Mouse (Mus musculus): ENCODE measurements around the gene Klf6. TPM values are rescaled to one million over a fixed set of nuclear protein-coding genes. Genes with fewer than 3 reads are reported as not detected.

Klf6 gene
- polyA plus RNA-seq, 1 experiment from 2014 or later = 83.5 TPM

- WGBS = 84% methylated on average over 5 of the region's 5 CpGs
- H3K9me3 ChIP-seq (ENCODE audit: control insufficient read depth, low read length) = no peaks in the 10 kb centered on the region
- H3K9ac ChIP-seq (replicated peaks; ENCODE audit: low read depth, low read length) = no peak overlapping the region
- no peak overlapping the region for H3K27ac ChIP-seq (ENCODE audit: low read depth, low read length)
- H3K27me3 ChIP-seq (ENCODE audit: control insufficient read depth, insufficient read depth, low read length) = no peaks in the 10 kb centered on the region
- no peak overlapping the region for H3K4me3 ChIP-seq (ENCODE audit: low read depth, low read length)
- H3K4me2 ChIP-seq (ENCODE audit: low read depth, low read length) = no peak overlapping the region
- no peak for ATAC-seq (ENCODE audit: low read depth)
- H3K36me3 ChIP-seq (ENCODE audit: control insufficient read depth, insufficient read depth, low read length) = no peaks in the 10 kb centered on the region
- H3K4me1 ChIP-seq (ENCODE audit: control insufficient read depth, insufficient read depth, low read length) = no peaks in the 10 kb centered on the region
These were observed 26.9 kb downstream of the Klf6 start for GRCm38 (mm10) chr13:5888164-5888563.

- no peaks in the 10 kb centered on the region for H3K4me1 ChIP-seq (ENCODE audit: control insufficient read depth, insufficient read depth, low read length)
- no peaks in the 10 kb centered on the region for H3K36me3 ChIP-seq (ENCODE audit: control insufficient read depth, insufficient read depth, low read length)
- no peak for ATAC-seq (ENCODE audit: low read depth)
- no peaks in the 10 kb centered on the region for H3K27me3 ChIP-seq (ENCODE audit: control insufficient read depth, insufficient read depth, low read length)
- H3K9ac ChIP-seq (replicated peaks; ENCODE audit: low read depth, low read length) = no peak overlapping the region
- H3K9me3 ChIP-seq (ENCODE audit: control insufficient read depth, low read length) = no peaks in the 10 kb centered on the region
- H3K4me3 ChIP-seq (ENCODE audit: low read depth, low read length) = no peak overlapping the region
- no peak overlapping the region for H3K4me2 ChIP-seq (ENCODE audit: low read depth, low read length)
- no peak overlapping the region for H3K27ac ChIP-seq (ENCODE audit: low read depth, low read length)
- WGBS = 92% methylated on average over 1 of the region's 1 CpGs
These were observed 27.4 kb downstream of the Klf6 start for GRCm38 (mm10) chr13:5888731-5889130.

- Histone ChIP-seq H3K9ac (replicated peaks; ENCODE audit: low read depth, low read length) (no peak overlapping the region), H3K27ac (ENCODE audit: low read depth, low read length) (no peak overlapping the region), H3K4me2 (ENCODE audit: low read depth, low read length) (no peak overlapping the region), H3K9me3 (ENCODE audit: control insufficient read depth, low read length) (no peaks in the 10 kb centered on the region), H3K36me3 (ENCODE audit: control insufficient read depth, insufficient read depth, low read length) (no peaks in the 10 kb centered on the region), H3K4me3 (ENCODE audit: low read depth, low read length) (no peak overlapping the region), H3K27me3 (ENCODE audit: control insufficient read depth, insufficient read depth, low read length) (no peaks in the 10 kb centered on the region), H3K4me1 (ENCODE audit: control insufficient read depth, insufficient read depth, low read length) (no peaks in the 10 kb centered on the region)
- ATAC-seq (ENCODE audit: low read depth) = no peak
- 72% methylated on average over 3 of the region's 3 CpGs for WGBS
These were observed 28.8 kb downstream of the Klf6 start for GRCm38 (mm10) chr13:5890035-5890434.

- WGBS = 86% methylated on average over 9 of the region's 9 CpGs
- Histone ChIP-seq H3K9ac (replicated peaks; ENCODE audit: low read depth, low read length) (no peak overlapping the region), H3K4me1 (ENCODE audit: control insufficient read depth, insufficient read depth, low read length) (no peaks in the 10 kb centered on the region), H3K36me3 (ENCODE audit: control insufficient read depth, insufficient read depth, low read length) (no peaks in the 10 kb centered on the region), H3K27ac (ENCODE audit: low read depth, low read length) (no peak overlapping the region), H3K4me3 (ENCODE audit: low read depth, low read length) (no peak overlapping the region), H3K9me3 (ENCODE audit: control insufficient read depth, low read length) (no peaks in the 10 kb centered on the region), H3K27me3 (ENCODE audit: control insufficient read depth, insufficient read depth, low read length) (no peaks in the 10 kb centered on the region), H3K4me2 (ENCODE audit: low read depth, low read length) (no peak overlapping the region)
- ATAC-seq (ENCODE audit: low read depth) = no peak
These were observed 31.6 kb downstream of the Klf6 start for GRCm38 (mm10) chr13:5892684-5893447.

GRCm38 (mm10) chr13:5894910-5895309, 33.6 kb downstream of the Klf6 start:
- Histone ChIP-seq H3K9ac (replicated peaks; ENCODE audit: low read depth, low read length) (no peak overlapping the region), H3K4me2 (ENCODE audit: low read depth, low read length) (no peak overlapping the region), H3K9me3 (ENCODE audit: control insufficient read depth, low read length) (no peaks in the 10 kb centered on the region), H3K27me3 (ENCODE audit: control insufficient read depth, insufficient read depth, low read length) (no peaks in the 10 kb centered on the region), H3K4me3 (ENCODE audit: low read depth, low read length) (no peak overlapping the region), H3K27ac (ENCODE audit: low read depth, low read length) (no peak overlapping the region), H3K4me1 (ENCODE audit: control insufficient read depth, insufficient read depth, low read length) (no peaks in the 10 kb centered on the region), H3K36me3 (ENCODE audit: control insufficient read depth, insufficient read depth, low read length) (no peaks in the 10 kb centered on the region)
- no peak for ATAC-seq (ENCODE audit: low read depth)
- 80% methylated on average over 3 of the region's 3 CpGs for WGBS

- Histone ChIP-seq H3K36me3 (ENCODE audit: control insufficient read depth, insufficient read depth, low read length) (no peaks in the 10 kb centered on the region), H3K4me2 (ENCODE audit: low read depth, low read length) (no peak overlapping the region), H3K4me1 (ENCODE audit: control insufficient read depth, insufficient read depth, low read length) (no peaks in the 10 kb centered on the region), H3K4me3 (ENCODE audit: low read depth, low read length) (no peak overlapping the region), H3K9me3 (ENCODE audit: control insufficient read depth, low read length) (no peaks in the 10 kb centered on the region), H3K9ac (replicated peaks; ENCODE audit: low read depth, low read length) (no peak overlapping the region), H3K27ac (ENCODE audit: low read depth, low read length) (no peak overlapping the region), H3K27me3 (ENCODE audit: control insufficient read depth, insufficient read depth, low read length) (no peaks in the 10 kb centered on the region)
- 46% methylated on average over 3 of the region's 3 CpGs for WGBS
- ATAC-seq (ENCODE audit: low read depth) = no peak
These were observed 34.6 kb downstream of the Klf6 start for GRCm38 (mm10) chr13:5895851-5896250.

GRCm38 (mm10) chr13:5897176-5897959, 36.1 kb downstream of the Klf6 start:
- H3K4me2 ChIP-seq (ENCODE audit: low read depth, low read length) = no peak overlapping the region
- H3K9me3 ChIP-seq (ENCODE audit: control insufficient read depth, low read length) = no peaks in the 10 kb centered on the region
- no peaks in the 10 kb centered on the region for H3K36me3 ChIP-seq (ENCODE audit: control insufficient read depth, insufficient read depth, low read length)
- H3K4me1 ChIP-seq (ENCODE audit: control insufficient read depth, insufficient read depth, low read length) = no peaks in the 10 kb centered on the region
- no peaks in the 10 kb centered on the region for H3K27me3 ChIP-seq (ENCODE audit: control insufficient read depth, insufficient read depth, low read length)
- ATAC-seq (ENCODE audit: low read depth) = no peak
- H3K4me3 ChIP-seq (ENCODE audit: low read depth, low read length) = no peak overlapping the region
- WGBS = 65% methylated on average over 14 of the region's 14 CpGs
- no peak overlapping the region for H3K27ac ChIP-seq (ENCODE audit: low read depth, low read length)
- H3K9ac ChIP-seq (replicated peaks; ENCODE audit: low read depth, low read length) = no peak overlapping the region

GRCm38 (mm10) chr13:5899021-5899420, 37.7 kb downstream of the Klf6 start:
- ATAC-seq (ENCODE audit: low read depth) = no peak
- WGBS = 72% methylated on average over 1 of the region's 1 CpGs
- Histone ChIP-seq H3K27me3 (ENCODE audit: control insufficient read depth, insufficient read depth, low read length) (no peaks in the 10 kb centered on the region), H3K4me1 (ENCODE audit: control insufficient read depth, insufficient read depth, low read length) (no peaks in the 10 kb centered on the region), H3K9me3 (ENCODE audit: control insufficient read depth, low read length) (no peaks in the 10 kb centered on the region), H3K36me3 (ENCODE audit: control insufficient read depth, insufficient read depth, low read length) (no peaks in the 10 kb centered on the region), H3K9ac (replicated peaks; ENCODE audit: low read depth, low read length) (no peak overlapping the region), H3K27ac (ENCODE audit: low read depth, low read length) (no peak overlapping the region), H3K4me2 (ENCODE audit: low read depth, low read length) (no peak overlapping the region), H3K4me3 (ENCODE audit: low read depth, low read length) (no peak overlapping the region)

- Histone ChIP-seq H3K9me3 (ENCODE audit: control insufficient read depth, low read length) (no peaks in the 10 kb centered on the region), H3K36me3 (ENCODE audit: control insufficient read depth, insufficient read depth, low read length) (no peaks in the 10 kb centered on the region), H3K27me3 (ENCODE audit: control insufficient read depth, insufficient read depth, low read length) (no peaks in the 10 kb centered on the region), H3K27ac (ENCODE audit: low read depth, low read length) (no peak overlapping the region), H3K9ac (replicated peaks; ENCODE audit: low read depth, low read length) (no peak overlapping the region), H3K4me2 (ENCODE audit: low read depth, low read length) (no peak overlapping the region), H3K4me3 (ENCODE audit: low read depth, low read length) (no peak overlapping the region), H3K4me1 (ENCODE audit: control insufficient read depth, insufficient read depth, low read length) (no peaks in the 10 kb centered on the region)
- ATAC-seq (ENCODE audit: low read depth) = no peak
- WGBS = 28% methylated on average over 3 of the region's 3 CpGs
These were observed 38.4 kb downstream of the Klf6 start for GRCm38 (mm10) chr13:5899641-5900040.
